Mouse (Mus musculus): ENCODE measurements around the gene Mfsd4b3.
"Not testable (repeated sequence)": the region's sequence is repeated elsewhere in the genome, so short reads cannot be mapped to it uniquely, and the experiment has no call there.

Gene Mfsd4b3

GRCm38 (mm10) chr10:39959761-39960440, at the start of gene Mfsd4b3:
TSS of gene Mfsd4b3 (minus strand) at chr10:39960153.
- peak; percentile 91 for DNase-seq (ENCODE audit: extremely low spot score)

DNA sequence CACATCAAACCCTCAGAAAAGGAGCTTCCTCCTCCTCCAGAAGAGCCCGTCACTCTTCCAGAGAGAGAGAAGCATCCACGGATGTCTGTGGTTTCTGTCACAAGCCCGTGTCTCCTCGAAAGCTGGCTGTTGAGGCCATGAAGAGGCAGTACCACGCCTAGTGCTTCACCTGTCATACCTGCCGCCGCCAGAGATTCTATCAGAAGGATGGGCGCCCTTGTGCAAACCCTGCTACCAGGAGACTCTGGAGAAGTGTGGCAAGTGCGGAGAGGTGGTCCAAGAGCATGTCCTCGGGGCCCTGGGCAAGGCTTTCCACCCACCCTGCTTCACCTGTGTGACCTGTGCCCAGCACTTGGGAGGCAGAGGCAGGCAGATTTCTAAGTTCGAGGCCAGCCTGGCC, 49.6 kb upstream of the Mfsd4b3 start:
- no peak for DNase-seq (ENCODE audit: extremely low spot score)

- not testable (repeated sequence) for DNase-seq (ENCODE audit: extremely low spot score)
Measured at GRCm38 (mm10) chr10:40008847-40009246, 48.9 kb upstream of the Mfsd4b3 start.

DNA sequence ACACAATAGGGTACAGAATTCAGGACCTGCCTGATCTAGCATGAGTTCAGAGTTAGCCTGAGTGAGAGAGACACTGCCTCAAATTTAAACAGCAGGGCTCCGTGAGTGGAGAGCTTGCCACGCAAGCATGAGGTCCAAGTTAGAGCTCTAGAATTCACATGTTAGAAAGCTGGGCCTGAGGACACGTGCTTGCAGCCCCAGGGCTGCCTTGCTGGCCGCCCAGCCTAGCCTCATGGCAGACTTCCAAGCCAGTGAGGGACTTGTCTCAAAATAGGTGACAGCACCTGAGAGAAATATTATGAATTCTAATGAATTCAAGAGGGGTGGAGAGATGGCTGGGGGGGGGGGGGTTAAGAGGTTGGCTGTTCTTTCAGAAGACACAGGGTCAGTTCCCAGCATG, 48.0 kb upstream of the Mfsd4b3 start:
- DNase-seq (ENCODE audit: extremely low spot score), result no peak

GRCm38 (mm10) chr10:40006963-40007362, 47.0 kb upstream of the Mfsd4b3 start:
- DNase-seq (ENCODE audit: extremely low spot score), result no peak

- DNase-seq (ENCODE audit: extremely low spot score), result no peak
Measured at GRCm38 (mm10) chr10:40000746-40001145, 40.8 kb upstream of the Mfsd4b3 start.

- DNase-seq (ENCODE audit: extremely low spot score), result no peak
Measured at GRCm38 (mm10) chr10:39991155-39991554, 31.2 kb upstream of the Mfsd4b3 start.

DNA sequence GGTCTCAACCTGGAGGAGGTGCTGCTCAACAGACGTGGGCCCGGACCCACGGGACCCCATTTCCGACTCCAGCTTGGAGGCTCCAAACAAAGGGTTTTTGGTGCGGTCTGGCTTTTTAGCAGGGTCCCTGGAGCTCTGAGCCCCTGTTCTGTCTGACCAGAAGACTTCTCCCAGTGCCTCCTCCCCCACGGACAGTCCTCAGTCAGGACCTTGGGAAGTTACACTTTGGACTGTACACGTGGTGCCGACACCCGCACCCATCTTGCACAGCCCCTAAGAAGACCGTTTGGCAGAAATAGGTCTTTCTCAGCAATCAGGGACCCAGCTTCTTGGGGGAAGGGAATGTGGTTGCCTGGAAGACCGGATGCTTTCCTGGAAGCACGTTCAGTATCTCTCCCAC, 26.5 kb upstream of the Mfsd4b3 start, which contains the start of gene Mfsd4b5:
Gene Mfsd4b5 (minus strand): TSS at position 181 of the 400 bp plus-strand sequence.
- no peak for DNase-seq (ENCODE audit: extremely low spot score)

DNA sequence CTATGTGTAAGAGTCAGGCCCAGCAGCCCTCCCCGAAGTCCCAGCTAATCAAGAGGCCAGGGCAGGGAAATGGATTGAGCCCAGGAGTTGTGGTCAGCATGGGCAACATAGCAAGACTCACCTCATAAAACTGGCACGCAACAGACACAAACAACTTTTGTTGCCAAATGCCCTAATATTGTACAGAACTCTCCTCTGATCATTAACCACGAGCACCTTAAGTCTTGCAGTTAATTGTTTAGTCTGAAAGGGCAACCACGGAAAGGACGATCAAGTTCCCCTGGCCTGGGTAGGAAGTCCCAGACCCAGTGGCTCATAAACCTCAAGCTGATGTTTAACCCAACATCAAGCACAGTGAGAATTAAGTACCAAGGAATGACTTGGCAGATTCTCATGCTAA, 22.7 kb upstream of the Mfsd4b3 start:
- DNase-seq (ENCODE audit: extremely low spot score), result no peak

GRCm38 (mm10) chr10:39978231-39978630, 18.3 kb upstream of the Mfsd4b3 start:
- DNase-seq (ENCODE audit: extremely low spot score), result no peak

DNA sequence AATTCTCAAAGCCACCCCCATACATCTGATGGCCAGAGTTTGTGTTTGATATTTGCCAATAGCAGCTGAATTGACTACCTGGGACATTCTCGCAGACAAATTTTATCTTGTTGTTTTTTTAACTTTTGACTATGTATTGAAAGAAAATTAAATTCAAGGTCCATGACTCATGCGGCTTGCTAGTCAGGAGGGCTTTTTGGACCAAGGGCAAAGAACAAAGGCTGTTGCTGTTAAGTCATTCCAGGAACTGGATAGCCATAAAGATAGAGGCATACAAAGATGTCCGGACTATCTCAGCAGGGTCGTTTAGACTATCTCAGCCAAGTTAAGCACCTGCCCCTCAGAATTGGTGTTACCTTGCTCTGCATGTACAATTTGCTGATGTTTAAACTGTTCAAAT, 17.4 kb upstream of the Mfsd4b3 start:
- no peak for DNase-seq (ENCODE audit: extremely low spot score)

GRCm38 (mm10) chr10:39975771-39976170, 15.8 kb upstream of the Mfsd4b3 start:
- DNase-seq (ENCODE audit: extremely low spot score), result no peak

GRCm38 (mm10) chr10:39974982-39975381, 15.0 kb upstream of the Mfsd4b3 start:
- DNase-seq (ENCODE audit: extremely low spot score), result no peak

- DNase-seq (ENCODE audit: extremely low spot score), result no peak
Measured at GRCm38 (mm10) chr10:39967512-39967911, 7.6 kb upstream of the Mfsd4b3 start.

DNA sequence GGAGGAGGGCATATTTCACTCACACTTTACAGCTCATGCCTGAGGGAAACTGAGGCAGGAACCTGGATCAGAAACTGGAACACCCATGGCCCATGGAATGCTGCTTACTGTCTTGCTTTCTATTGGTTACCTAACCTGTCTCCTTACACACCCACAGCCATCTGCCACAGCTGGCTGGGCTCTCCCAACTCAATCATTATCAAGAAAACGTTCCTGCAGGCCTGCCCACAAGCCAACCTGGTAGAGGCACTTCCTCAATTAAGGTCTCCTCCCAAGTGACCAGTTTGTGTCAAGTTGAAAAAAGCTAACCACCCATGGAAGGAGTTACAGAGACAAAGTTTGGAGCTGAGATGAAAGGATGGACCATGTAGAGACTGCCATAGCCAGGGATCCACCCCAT, 2.0 kb upstream of the Mfsd4b3 start:
- DNase-seq (ENCODE audit: extremely low spot score), result no peak

DNA sequence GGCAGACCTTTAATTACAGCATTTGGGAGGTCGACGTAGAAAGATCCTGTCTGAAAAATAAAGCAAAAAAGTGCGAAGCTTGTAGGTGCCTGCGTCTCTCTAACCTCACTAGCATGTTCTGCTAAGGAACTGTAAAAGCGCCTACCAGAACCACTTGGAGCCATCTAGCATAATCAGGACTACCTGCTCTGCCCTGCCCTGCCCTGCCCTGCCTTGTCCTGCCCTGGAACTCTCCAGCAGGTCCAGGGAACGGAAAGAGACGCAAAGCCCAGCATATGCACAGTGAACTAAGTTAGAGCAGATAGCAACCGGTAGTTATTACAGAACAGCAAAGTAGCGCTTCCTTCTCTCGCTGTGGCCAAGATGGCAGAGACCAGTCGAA, 479 bp upstream of the Mfsd4b3 start:
- no peak for DNase-seq (ENCODE audit: extremely low spot score)

GRCm38 (mm10) chr10:39958266-39958665, 1.7 kb downstream of the Mfsd4b3 start:
- DNase-seq (ENCODE audit: extremely low spot score), result no peak

GRCm38 (mm10) chr10:39956340-39956878, 3.5 kb downstream of the Mfsd4b3 start:
- no peak for DNase-seq (ENCODE audit: extremely low spot score)

- DNase-seq (ENCODE audit: extremely low spot score), result no peak
Measured at GRCm38 (mm10) chr10:39955163-39955562, 4.8 kb downstream of the Mfsd4b3 start.

- DNase-seq (ENCODE audit: extremely low spot score), result no peak
Measured at GRCm38 (mm10) chr10:39949377-39949954, 10.5 kb downstream of the Mfsd4b3 start.

GRCm38 (mm10) chr10:39947195-39947594, 12.8 kb downstream of the Mfsd4b3 start:
- not testable (repeated sequence) for DNase-seq (ENCODE audit: extremely low spot score)

DNA sequence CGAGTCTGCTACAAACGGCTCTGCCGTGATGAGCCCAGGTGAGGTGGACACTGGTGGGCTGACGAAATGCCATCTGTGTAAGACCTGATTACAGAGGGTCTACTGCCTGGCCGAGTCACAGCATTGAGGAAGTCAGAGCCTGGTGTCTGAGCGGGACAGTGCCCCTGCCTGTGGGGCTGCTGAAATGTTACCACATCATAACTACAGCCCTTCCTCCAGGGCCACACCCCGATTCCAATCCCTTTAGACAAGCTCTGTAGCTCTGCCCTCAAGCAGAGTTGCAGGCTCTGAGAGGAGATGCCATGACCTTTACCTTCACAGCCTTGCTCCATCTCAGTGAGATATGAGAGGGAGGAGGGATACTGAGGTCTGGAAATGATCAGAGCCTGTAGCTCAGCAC, 23.4 kb downstream of the Mfsd4b3 start:
- DNase-seq (ENCODE audit: extremely low spot score), result no peak

- peak; percentile 51 for DNase-seq (ENCODE audit: extremely low spot score)
Measured at GRCm38 (mm10) chr10:39926616-39927139, 33.3 kb downstream of the Mfsd4b3 start, which contains the start of gene Mfsd4b2. TSS of gene Mfsd4b2 (minus strand) at chr10:39926923.
